Mouse (Mus musculus) C2C12 (cell line): ENCODE results near the gene Kcnc1. TPM values are rescaled to one million over a fixed set of nuclear protein-coding genes. Genes with fewer than 3 reads are reported as not detected.

Source experiments
- H3K27me3 ChIP-seq: one replicate; pipeline ENCODE4 v1.6.1; 2011; ENCODE audit not compliant: control insufficient read depth, insufficient read depth, insufficient read length
- H3K36me3 ChIP-seq: one replicate; pipeline ENCODE4 v1.6.1; 2011; ENCODE audit not compliant: control insufficient read depth, insufficient read depth
- H3K4me3 ChIP-seq: one replicate; pipeline ENCODE4 v1.5.1; 2011; ENCODE audit warnings: mild to moderate bottlenecking, control low read depth; ENCODE audit not compliant: poor library complexity, insufficient read depth, severe bottlenecking
- H3K79me2 ChIP-seq: one replicate; pipeline ENCODE4 v1.6.1; 2011; ENCODE audit not compliant: control insufficient read depth, insufficient read depth
- H3K79me3 ChIP-seq: one replicate; pipeline ENCODE4 v1.6.1; 2011; ENCODE audit warnings: low read depth, control low read depth
- H3ac ChIP-seq: one replicate; pipeline ENCODE3; 2011; ENCODE audit warnings: low read depth; ENCODE audit not compliant: control insufficient read depth, insufficient read length
- CEBPB ChIP-seq: IDR thresholded peaks from one replicate; pipeline ENCODE4 v1.6.1; 2011; ENCODE audit warnings: low read depth, mild to moderate bottlenecking, control low read depth, moderate library complexity
- CTCF ChIP-seq: IDR thresholded peaks from one replicate; pipeline ENCODE4 v1.5.1; 2011; ENCODE audit not compliant: control insufficient read depth, insufficient read depth, insufficient read length
- FOSL1 ChIP-seq: IDR thresholded peaks from one replicate; pipeline ENCODE4 v1.8.0; 2011; ENCODE audit warnings: mild to moderate bottlenecking, low read length; ENCODE audit not compliant: poor library complexity, insufficient read depth, severe bottlenecking
- MAX ChIP-seq: IDR thresholded peaks from one replicate; pipeline ENCODE4 v1.6.1; 2011; ENCODE audit warnings: mild to moderate bottlenecking, control low read depth
- MYOD1 ChIP-seq: IDR thresholded peaks from one replicate; pipeline ENCODE4 v1.6.1; 2011; ENCODE audit warnings: low read depth; ENCODE audit not compliant: control insufficient read depth, insufficient read length
- MYOG ChIP-seq: IDR thresholded peaks from one replicate; pipeline ENCODE4 v1.6.1; 2011; ENCODE audit not compliant: control insufficient read depth, insufficient read length; ENCODE audit errors: extremely low read depth
- USF1 ChIP-seq: IDR thresholded peaks from one replicate; pipeline ENCODE4 v1.6.1; 2011; ENCODE audit warnings: low read depth, mild to moderate bottlenecking, control low read depth, moderate library complexity
- polyA plus RNA-seq: library from polyadenylated mRNA; unstranded; fragments of >200 nt; fragmentation: generic; extraction: Trizol; gene quantifications from one replicate; pipeline ENCODE4 v1.2.1, GENCODE M21; 2012; ENCODE audit warnings: missing spikeins

Gene Kcnc1
- polyA plus RNA-seq, 1 experiment, result 0.01 TPM

DNA sequence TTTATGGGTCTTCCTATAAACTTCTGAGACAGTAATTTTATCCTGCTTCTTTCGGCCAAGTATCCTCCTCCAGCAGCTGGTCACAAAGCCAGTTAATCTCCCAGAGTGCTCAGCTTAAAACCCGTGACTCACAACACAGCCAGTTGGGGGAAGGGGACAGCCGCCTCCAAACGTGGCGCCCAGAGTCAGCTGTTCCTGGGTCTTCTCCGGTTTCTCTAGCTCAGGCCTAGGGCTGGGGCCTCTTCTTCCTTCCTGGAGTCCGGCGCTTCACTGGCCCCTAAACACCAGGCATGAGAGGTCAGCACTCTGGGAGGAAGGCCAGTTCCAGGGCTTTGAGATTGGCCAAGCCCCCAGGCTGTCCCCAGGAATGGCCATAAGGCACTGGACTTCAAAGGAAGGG lies 43.1 kb upstream of the Kcnc1 start:
- Histone ChIP-seq H3K79me3 (no peaks in the 10 kb centered on the region), H3K79me2 (no peaks in the 10 kb centered on the region), H3ac (no peak overlapping the region), H3K27me3 (no peaks in the 10 kb centered on the region), H3K4me3 (no peak overlapping the region), H3K36me3 (no peaks in the 10 kb centered on the region)
- TF ChIP-seq CEBPB (no peak), USF1 (no peak), MYOD1 (peak; percentile 84), MYOG (no peak), CTCF (no peak), MAX (no peak), FOSL1 (no peak)

DNA sequence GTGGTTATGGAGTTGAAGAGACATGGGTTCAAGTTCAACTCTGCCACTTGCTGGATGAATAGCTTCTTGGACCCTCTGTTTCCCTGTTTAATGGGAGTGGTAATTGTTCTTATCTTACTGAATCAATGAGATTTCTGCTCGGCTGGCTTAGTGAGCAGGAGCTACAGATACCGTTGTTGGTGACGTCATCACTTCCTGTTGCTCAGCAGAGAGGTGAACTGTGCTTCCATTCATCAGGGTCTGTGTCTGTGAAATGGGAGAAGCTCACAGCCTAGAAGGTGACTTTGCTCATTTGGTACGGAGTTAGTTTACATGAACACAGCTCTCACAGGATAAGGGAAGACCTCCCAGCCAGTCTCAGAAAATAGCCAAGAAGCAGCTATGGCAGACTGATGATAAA lies 42.4 kb upstream of the Kcnc1 start:
- H3K79me3 ChIP-seq, result no peaks in the 10 kb centered on the region
- H3K27me3 ChIP-seq, result no peaks in the 10 kb centered on the region
- H3K36me3 ChIP-seq, result no peaks in the 10 kb centered on the region
- H3K79me2 ChIP-seq, result no peaks in the 10 kb centered on the region
- no peak overlapping the region for H3ac ChIP-seq
- no peak overlapping the region for H3K4me3 ChIP-seq
- TF ChIP-seq MAX, result no peak
- TF ChIP-seq FOSL1, result no peak
- TF ChIP-seq MYOG, result no peak
- no peak for TF ChIP-seq CEBPB
- TF ChIP-seq CTCF, result no peak
- TF ChIP-seq MYOD1, result no peak
- no peak for TF ChIP-seq USF1

DNA sequence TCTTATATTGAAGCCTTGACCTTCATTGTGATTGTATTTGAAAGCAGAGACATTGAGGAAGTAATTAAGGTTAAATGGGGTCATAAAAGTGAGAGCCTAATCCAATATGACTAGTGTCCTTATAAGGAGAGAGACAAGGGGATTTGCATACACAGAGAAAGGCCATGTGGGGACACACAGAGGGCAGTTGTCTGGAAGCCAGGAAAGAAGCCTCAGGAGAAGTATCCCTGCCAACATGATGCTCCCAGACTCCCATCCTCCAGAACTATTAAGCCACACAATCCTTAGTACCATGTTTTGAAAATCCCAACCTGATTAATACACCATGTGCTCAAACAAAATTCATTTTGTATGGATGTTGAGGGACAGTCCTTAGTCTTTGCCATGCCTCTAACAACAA lies 34.5 kb upstream of the Kcnc1 start:
- H3K27me3 ChIP-seq, result no peaks in the 10 kb centered on the region
- no peaks in the 10 kb centered on the region for H3K79me3 ChIP-seq
- no peaks in the 10 kb centered on the region for H3K36me3 ChIP-seq
- H3K4me3 ChIP-seq, result no peak overlapping the region
- no peak overlapping the region for H3ac ChIP-seq
- no peak for TF ChIP-seq USF1
- TF ChIP-seq FOSL1, result no peak
- no peak for TF ChIP-seq MAX
- no peak for TF ChIP-seq MYOG
- no peak for TF ChIP-seq CEBPB
- TF ChIP-seq MYOD1, result no peak
- TF ChIP-seq CTCF, result no peak
- H3K79me2 ChIP-seq, result no peaks in the 10 kb centered on the region

- no peaks in the 10 kb centered on the region for H3K79me2 ChIP-seq
Observed at GRCm38 (mm10) chr7:46364154-46364553, 32.1 kb upstream of the Kcnc1 start.

DNA sequence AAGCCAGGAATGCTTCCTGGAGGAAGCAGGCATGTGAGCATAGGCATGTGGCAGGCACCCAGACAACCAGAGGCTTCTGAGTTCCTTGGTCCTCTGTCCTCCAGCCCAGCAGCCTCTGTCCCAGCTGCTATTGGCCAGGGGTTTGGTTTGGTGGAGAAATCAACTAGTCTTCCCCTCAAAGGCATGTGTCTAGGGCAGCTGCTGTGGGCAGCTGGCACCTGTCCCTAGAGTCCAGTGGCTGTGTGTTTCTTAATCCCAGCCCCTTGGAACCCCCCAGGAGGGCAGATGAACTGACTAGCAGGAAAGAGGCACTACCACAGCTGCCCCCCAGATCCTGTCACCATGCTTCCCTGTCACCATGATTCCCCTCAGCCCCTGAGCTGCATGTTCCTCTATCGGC lies 30.5 kb upstream of the Kcnc1 start:
- Histone ChIP-seq H3K27me3 (no peaks in the 10 kb centered on the region), H3K4me3 (no peak overlapping the region), H3K79me3 (no peaks in the 10 kb centered on the region), H3K36me3 (no peaks in the 10 kb centered on the region), H3K79me2 (no peaks in the 10 kb centered on the region), H3ac (no peak overlapping the region)
- TF ChIP-seq MYOG (no peak), MAX (no peak), FOSL1 (no peak), MYOD1 (no peak), CTCF (no peak), CEBPB (no peak), USF1 (no peak)

More at GRCm38 (mm10) chr7:46364154-46364553, 32.1 kb upstream of the Kcnc1 start:
- Histone ChIP-seq H3K27me3 (no peaks in the 10 kb centered on the region), H3K36me3 (no peaks in the 10 kb centered on the region), H3K4me3 (no peak overlapping the region), H3ac (no peak overlapping the region), H3K79me3 (no peaks in the 10 kb centered on the region)
- TF ChIP-seq USF1 (no peak), MAX (no peak), CTCF (no peak), FOSL1 (no peak), MYOD1 (no peak), CEBPB (no peak), MYOG (no peak)

- no peak overlapping the region for H3ac ChIP-seq
- H3K79me3 ChIP-seq, result no peaks in the 10 kb centered on the region
- no peaks in the 10 kb centered on the region for H3K79me2 ChIP-seq
- TF ChIP-seq USF1 (no peak), FOSL1 (no peak), MAX (no peak), MYOG (no peak), CTCF (no peak), MYOD1 (no peak), CEBPB (no peak)
- no peak overlapping the region for H3K4me3 ChIP-seq
- no peaks in the 10 kb centered on the region for H3K27me3 ChIP-seq
- no peaks in the 10 kb centered on the region for H3K36me3 ChIP-seq
Observed at GRCm38 (mm10) chr7:46371104-46371503, 25.2 kb upstream of the Kcnc1 start.
